Mouse (Mus musculus): ENCODE measurements around the gene Prx. TPM values are rescaled to one million over a fixed set of nuclear protein-coding genes. Genes with fewer than 3 reads are reported as not detected.

Gene Prx
- 2.0 and 2.4 TPM in 2 replicates for polyA plus RNA-seq (2012; rRNA removed)

DNA sequence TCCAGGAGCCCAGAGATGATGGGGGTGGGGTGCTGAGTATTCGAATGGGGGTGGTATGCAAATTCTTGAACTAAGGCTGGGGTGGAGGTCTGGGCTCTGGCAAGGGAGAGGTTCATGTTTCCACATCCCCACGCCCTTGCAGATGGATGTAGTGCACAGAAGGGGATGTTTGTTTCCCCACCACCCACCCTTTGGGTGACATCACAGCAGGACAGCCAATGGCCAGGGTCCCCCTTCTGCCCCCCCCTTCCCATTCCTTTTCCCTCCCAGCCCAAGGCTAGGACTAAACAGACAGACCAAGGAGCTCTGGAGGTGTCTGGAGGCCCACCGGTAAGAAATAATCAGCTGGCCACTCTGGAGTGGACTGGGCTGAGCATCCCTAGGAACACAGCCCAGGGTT, at the start of gene Prx:
TSS of gene Prx (plus strand) at position 289 of the 400 bp plus-strand sequence.
- H3K4me1 ChIP-seq (replicated peaks; ENCODE audit: control insufficient read depth, insufficient read depth, low read length) = no peaks in the 10 kb centered on the region
- WGBS = 83% methylated on average over 3 of the region's 3 CpGs
- H3K36me3 ChIP-seq (ENCODE audit: control insufficient read depth, insufficient read depth, low read length) = no peaks in the 10 kb centered on the region
- TF ChIP-seq CTCF (IDR thresholded peaks at IDR 0.05; ENCODE audit: borderline replicate concordance, control insufficient read depth, extremely low read depth, insufficient read depth, low read length, poor library complexity) (no peak), POLR2A (IDR thresholded peaks at IDR 0.05; ENCODE audit: control insufficient read depth, extremely low read depth, insufficient read depth, low read length, poor library complexity) (no peak)
- H3K27ac ChIP-seq (ENCODE audit: control insufficient read depth, insufficient read depth, low read length) = no peak within 1 kb of the TSS
- no peaks in the 10 kb centered on the region for H3K27me3 ChIP-seq (ENCODE audit: control insufficient read depth, insufficient read depth, low read length)
- H3K4me3 ChIP-seq (ENCODE audit: control insufficient read depth, insufficient read depth, low read length) = no peak within 1 kb of the TSS
- no peak for DNase-seq

- no peak for DNase-seq
- H3K4me1 ChIP-seq (replicated peaks; ENCODE audit: control insufficient read depth, insufficient read depth, low read length) = peaks cover 9% of the 10 kb centered on the region
- 49% methylated on average over 2 of the region's 2 CpGs for WGBS
- TF ChIP-seq POLR2A (IDR thresholded peaks at IDR 0.05; ENCODE audit: control insufficient read depth, extremely low read depth, insufficient read depth, low read length, poor library complexity) = no peak
- no peak for TF ChIP-seq CTCF (IDR thresholded peaks at IDR 0.05; ENCODE audit: borderline replicate concordance, control insufficient read depth, extremely low read depth, insufficient read depth, low read length, poor library complexity)
- H3K27me3 ChIP-seq (ENCODE audit: control insufficient read depth, insufficient read depth, low read length) = peaks cover 3% of the 10 kb centered on the region; the same call in 1 of the 2 replicates
- no peak overlapping the region for H3K27ac ChIP-seq (ENCODE audit: control insufficient read depth, insufficient read depth, low read length)
- no peaks in the 10 kb centered on the region for H3K36me3 ChIP-seq (ENCODE audit: control insufficient read depth, insufficient read depth, low read length)
- H3K4me3 ChIP-seq (ENCODE audit: control insufficient read depth, insufficient read depth, low read length) = no peak overlapping the region
Measured at GRCm38 (mm10) chr7:27451359-27451758, 47.8 kb upstream of the Prx start.

DNA sequence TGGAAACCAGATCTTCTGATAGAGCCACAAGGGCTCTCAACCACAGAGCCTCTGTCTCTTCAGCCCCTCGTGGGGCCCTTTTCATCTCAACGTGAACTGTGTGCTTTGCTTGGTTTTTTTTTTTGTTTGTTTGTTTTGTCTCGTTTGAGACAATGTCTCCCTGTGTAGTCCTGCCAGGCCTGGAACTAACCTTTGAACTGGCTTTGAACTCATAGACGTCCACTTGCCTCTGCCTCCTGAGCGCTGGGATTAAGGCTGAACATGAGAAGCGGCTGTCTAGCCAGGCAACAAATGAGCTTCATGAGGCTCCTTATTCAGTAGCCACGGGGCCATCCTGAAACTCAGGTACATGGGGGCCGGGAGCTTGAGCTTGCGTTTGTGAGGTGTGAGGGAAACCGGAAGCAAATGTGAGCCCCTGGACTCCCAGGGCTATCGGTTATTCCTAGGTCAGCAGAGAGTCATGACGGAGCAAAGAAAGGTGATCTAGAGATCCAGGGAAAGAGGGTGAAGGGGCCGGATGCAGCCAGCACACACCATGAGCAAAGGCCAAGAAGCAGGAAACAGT, 46.8 kb upstream of the Prx start:
- Histone ChIP-seq H3K27ac (ENCODE audit: control insufficient read depth, insufficient read depth, low read length) (no peak overlapping the region), H3K4me3 (ENCODE audit: control insufficient read depth, insufficient read depth, low read length) (no peak overlapping the region), H3K4me1 (replicated peaks; ENCODE audit: control insufficient read depth, insufficient read depth, low read length) (peaks cover 9% of the 10 kb centered on the region), H3K36me3 (ENCODE audit: control insufficient read depth, insufficient read depth, low read length) (no peaks in the 10 kb centered on the region), H3K27me3 (ENCODE audit: control insufficient read depth, insufficient read depth, low read length) (no peaks in the 10 kb centered on the region)
- no peak for DNase-seq
- TF ChIP-seq POLR2A (IDR thresholded peaks at IDR 0.05; ENCODE audit: control insufficient read depth, extremely low read depth, insufficient read depth, low read length, poor library complexity) = no peak
- TF ChIP-seq CTCF (IDR thresholded peaks at IDR 0.05; ENCODE audit: borderline replicate concordance, control insufficient read depth, extremely low read depth, insufficient read depth, low read length, poor library complexity) = no peak
- WGBS = 80% methylated on average over 13 of the region's 13 CpGs

- no peak overlapping the region for H3K4me3 ChIP-seq (ENCODE audit: control insufficient read depth, insufficient read depth, low read length)
- no peaks in the 10 kb centered on the region for H3K27me3 ChIP-seq (ENCODE audit: control insufficient read depth, insufficient read depth, low read length)
- WGBS = 68% methylated on average over 10 of the region's 10 CpGs
- H3K4me1 ChIP-seq (replicated peaks; ENCODE audit: control insufficient read depth, insufficient read depth, low read length) = no peaks in the 10 kb centered on the region
- no peak overlapping the region for H3K27ac ChIP-seq (ENCODE audit: control insufficient read depth, insufficient read depth, low read length)
- TF ChIP-seq POLR2A (IDR thresholded peaks at IDR 0.05; ENCODE audit: control insufficient read depth, extremely low read depth, insufficient read depth, low read length, poor library complexity) (no peak), CTCF (IDR thresholded peaks at IDR 0.05; ENCODE audit: borderline replicate concordance, control insufficient read depth, extremely low read depth, insufficient read depth, low read length, poor library complexity) (no peak)
- H3K36me3 ChIP-seq (ENCODE audit: control insufficient read depth, insufficient read depth, low read length) = no peaks in the 10 kb centered on the region
- DNase-seq = no peak
Measured at GRCm38 (mm10) chr7:27454461-27455121, 44.5 kb upstream of the Prx start.

GRCm38 (mm10) chr7:27455273-27455672, 43.9 kb upstream of the Prx start:
- no peak for TF ChIP-seq CTCF (IDR thresholded peaks at IDR 0.05; ENCODE audit: borderline replicate concordance, control insufficient read depth, extremely low read depth, insufficient read depth, low read length, poor library complexity)
- TF ChIP-seq POLR2A (IDR thresholded peaks at IDR 0.05; ENCODE audit: control insufficient read depth, extremely low read depth, insufficient read depth, low read length, poor library complexity) = no peak
- 93% methylated on average over 3 of the region's 3 CpGs for WGBS
- H3K4me1 ChIP-seq (replicated peaks; ENCODE audit: control insufficient read depth, insufficient read depth, low read length) = no peaks in the 10 kb centered on the region
- DNase-seq = no peak
- no peaks in the 10 kb centered on the region for H3K36me3 ChIP-seq (ENCODE audit: control insufficient read depth, insufficient read depth, low read length)
- no peak overlapping the region for H3K27ac ChIP-seq (ENCODE audit: control insufficient read depth, insufficient read depth, low read length)
- H3K27me3 ChIP-seq (ENCODE audit: control insufficient read depth, insufficient read depth, low read length) = no peaks in the 10 kb centered on the region
- no peak overlapping the region for H3K4me3 ChIP-seq (ENCODE audit: control insufficient read depth, insufficient read depth, low read length)

GRCm38 (mm10) chr7:27458614-27459013, 40.5 kb upstream of the Prx start:
- Histone ChIP-seq H3K27ac (ENCODE audit: control insufficient read depth, insufficient read depth, low read length) (no peak overlapping the region), H3K4me1 (replicated peaks; ENCODE audit: control insufficient read depth, insufficient read depth, low read length) (no peaks in the 10 kb centered on the region), H3K36me3 (ENCODE audit: control insufficient read depth, insufficient read depth, low read length) (no peaks in the 10 kb centered on the region), H3K27me3 (ENCODE audit: control insufficient read depth, insufficient read depth, low read length) (no peaks in the 10 kb centered on the region), H3K4me3 (ENCODE audit: control insufficient read depth, insufficient read depth, low read length) (no peak overlapping the region)
- no peak for TF ChIP-seq CTCF (IDR thresholded peaks at IDR 0.05; ENCODE audit: borderline replicate concordance, control insufficient read depth, extremely low read depth, insufficient read depth, low read length, poor library complexity)
- no peak for TF ChIP-seq POLR2A (IDR thresholded peaks at IDR 0.05; ENCODE audit: control insufficient read depth, extremely low read depth, insufficient read depth, low read length, poor library complexity)
- no peak for DNase-seq
- WGBS = 88% methylated on average over 4 of the region's 4 CpGs

All from thymus, adult 2 months (tissue).